Mouse (Mus musculus) embryo, embryonic 11.5 days (tissue): ENCODE results near the gene P2ry4.

ENCODE experiments used
- DNase-seq: peaks from one replicate; pipeline ENCODE4 v3.0.0-alpha.2; 2012; ENCODE audit warnings: low read depth, low spot score

P2ry4 gene

DNA sequence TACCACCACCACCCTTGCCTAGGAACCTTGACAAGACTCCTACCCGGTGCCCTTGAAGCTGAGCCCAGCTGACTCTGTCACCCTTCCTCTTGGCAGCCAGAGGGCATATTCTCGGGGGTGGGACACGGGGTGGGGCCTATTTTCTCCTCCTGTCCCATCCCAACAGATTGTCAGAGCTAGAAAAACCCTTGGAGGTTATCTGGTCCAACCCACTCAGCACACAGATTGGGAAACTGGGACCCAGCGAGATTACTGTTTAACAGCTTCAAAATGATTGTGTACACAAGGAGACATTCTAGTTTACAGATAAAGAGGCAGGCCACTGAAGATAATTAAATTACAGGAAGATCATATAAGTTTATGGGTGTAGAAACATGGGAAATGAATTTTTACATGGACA is at the start of gene P2ry4:
P2ry4 (minus strand) TSS at position 79 of the 400 bp plus-strand sequence.
- DNase-seq, result no peak

DNA sequence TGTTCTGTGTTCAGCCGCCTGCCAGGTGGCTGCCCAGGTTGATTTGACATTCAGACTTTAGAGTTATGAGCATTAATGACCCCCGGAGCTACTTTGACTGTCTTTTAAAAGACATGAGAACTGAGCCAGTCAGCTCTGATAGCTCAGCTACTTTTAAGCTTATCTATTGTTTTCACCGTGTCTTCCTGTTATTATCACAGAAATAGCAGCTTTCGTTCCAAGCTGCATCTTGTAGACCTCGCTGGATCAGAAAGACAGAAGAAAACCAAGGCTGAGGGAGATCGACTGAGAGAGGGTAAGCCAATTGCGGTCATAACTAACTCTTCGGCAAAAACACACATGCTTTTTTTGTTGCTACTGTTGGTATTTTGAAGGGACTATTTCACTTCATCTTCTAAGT is 43.8 kb upstream of the P2ry4 start:
- DNase-seq, result no peak

DNA sequence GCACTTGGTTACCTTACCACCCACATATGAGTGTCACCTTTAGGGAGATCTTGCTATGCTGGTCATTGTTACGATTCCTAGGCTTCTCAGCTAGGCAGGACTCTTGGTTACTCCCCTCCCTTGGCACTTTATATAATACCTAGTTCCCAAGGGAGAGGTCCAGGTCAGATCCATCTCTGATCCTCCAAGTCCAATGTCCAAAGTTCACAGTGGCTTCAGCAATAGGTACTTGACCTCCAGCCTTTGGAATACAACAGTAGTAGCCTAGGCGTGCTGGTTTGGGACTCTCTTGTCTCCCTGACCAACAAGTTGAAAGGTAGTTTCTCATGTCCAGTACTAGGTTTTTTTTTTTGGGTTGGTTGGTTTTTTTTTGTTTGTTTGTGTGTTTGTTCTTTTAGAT is 34.4 kb upstream of the P2ry4 start:
- no peak for DNase-seq

DNA sequence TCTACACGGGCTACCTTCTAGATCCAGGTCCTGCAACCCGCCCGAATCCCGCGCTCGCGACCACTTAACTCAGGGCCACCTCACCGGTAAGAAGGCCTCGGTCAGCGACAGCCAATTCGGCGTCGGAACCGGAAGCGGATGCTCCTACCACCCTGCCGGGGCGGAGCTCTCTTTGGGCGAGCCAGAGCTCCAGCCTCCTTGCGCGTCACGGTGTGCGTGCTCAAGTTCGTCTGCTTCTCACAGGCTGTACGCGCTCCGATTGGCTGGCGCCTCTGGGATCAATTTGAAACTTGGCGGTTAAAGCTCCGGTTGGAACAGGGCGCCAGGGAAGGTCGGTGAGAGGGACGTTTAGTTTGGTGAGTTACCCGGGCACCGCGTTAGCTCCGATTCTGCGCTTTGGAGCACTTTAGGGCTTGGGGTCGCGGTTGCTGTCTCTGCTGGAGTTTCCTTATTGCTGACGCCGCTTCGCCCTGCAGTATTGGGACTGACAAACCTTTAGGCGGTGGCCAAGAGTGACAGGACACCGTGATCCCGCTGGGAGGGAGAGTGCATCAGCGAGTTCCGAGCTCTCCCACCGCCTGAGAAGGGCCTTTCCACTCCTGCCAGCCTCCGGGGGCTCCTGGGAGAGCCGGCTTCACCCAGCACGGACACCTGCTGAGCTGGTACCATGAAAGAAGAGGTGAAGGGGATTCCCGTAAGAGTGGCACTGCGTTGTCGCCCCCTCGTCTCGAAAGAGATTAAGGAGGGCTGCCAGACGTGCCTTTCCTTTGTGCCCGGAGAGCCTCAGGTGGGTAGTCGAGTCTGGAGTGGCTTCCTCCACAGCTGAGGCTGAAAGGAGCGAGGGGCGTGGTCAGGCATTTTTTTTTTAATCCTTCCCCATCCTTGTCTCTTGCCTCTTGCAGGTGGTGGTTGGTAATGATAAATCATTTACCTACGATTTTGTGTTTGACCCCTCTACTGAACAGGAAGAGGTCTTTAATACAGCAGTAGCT is 31.4 kb upstream of the P2ry4 start, which contains the start of gene Pdzd11:
Pdzd11 (minus strand) TSS at position 767 of the 992 bp plus-strand sequence.
- DNase-seq, result peak; percentile 85

DNA sequence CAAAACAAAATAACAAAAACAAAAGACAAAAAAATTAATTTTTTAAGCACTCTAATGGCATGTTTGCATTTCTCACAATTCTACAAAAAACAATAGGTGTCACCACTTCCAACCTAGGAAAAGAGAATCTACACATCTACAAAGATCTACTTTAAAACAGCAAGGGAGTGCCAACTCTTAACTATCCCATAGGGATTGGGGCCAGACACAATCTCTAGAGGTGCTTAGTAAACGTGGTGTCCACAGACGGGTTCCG is 30.8 kb upstream of the P2ry4 start, which contains the start of gene Kif4:
Kif4 (plus strand) TSS at position 192 of the 256 bp plus-strand sequence.
- DNase-seq, result no peak

DNA sequence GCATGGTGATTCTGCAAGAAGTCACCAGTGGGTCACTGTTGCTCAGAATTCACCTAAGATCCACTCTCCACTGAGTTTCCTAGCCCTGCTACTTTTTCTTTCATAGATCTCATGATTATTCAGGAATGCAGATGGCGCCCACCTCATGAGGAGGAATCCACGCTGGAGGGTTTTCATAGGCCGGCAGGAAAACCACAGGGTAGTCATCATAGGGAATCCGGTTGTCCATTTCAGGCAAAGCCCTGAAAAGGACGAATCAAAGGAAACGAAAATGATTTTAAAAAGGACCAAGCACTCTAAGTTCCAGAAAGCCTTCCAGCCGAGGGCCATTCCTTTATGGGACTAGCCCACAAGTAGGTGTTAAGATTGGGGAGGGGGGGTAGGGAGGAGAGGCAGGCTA is 30.5 kb upstream of the P2ry4 start:
- no peak for DNase-seq

DNA sequence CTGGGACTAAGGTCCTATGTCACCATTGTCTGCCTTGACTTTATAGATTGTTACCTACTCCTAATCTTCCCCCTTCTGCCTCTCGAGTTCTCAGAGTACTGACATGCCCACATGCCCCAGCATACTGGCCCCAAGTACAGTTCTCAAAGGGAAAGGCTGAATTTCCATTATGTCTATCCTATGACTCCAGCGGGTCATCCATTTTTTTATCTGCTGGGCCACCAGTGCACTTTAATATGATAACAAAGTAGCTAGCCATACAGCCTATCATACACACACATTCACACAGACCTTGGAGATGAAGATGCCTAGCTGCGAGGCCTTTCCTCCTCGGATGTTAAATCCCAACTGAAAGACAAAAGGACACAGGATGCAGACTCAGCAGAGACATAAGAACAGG is 29.6 kb upstream of the P2ry4 start:
- DNase-seq, result no peak

DNA sequence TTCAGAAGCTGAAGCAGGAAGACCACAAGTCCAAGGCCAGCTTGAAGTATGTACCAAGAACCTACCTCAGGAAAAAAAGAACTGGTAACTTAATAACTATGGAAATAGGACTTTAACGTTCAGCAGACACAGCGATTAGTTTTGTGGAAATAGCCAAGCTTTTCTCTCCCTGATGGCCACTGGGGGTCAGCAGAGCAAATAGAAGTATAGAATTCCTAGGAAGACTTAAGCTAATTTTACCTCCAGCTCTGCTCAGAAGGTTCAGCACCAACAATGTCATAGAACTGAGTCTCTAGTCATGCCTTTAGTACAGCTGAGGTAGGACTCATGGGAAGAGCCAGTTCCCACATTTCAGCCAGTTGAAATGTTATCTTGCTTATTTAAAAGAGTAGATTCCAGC is 26.7 kb upstream of the P2ry4 start:
- DNase-seq, result no peak

DNA sequence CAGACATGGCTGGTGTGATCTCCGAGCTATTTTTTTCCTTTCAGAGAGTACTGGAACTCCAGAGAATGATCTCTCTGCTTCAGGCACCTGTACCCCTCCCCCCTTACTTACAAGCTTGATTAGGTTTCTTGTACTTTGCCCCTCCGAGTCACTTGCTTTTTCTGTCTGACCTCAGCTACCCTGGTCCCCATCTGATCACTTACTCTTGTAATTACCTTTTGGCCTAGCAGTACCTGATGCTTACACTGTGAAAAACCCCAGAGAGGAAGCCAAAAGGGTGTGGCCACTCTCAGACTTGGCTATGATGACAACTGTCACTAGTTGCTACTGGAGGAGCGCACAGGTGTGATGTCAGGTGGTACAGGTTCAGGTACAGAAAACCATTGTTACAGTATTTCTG is 23.8 kb upstream of the P2ry4 start:
- DNase-seq, result no peak

DNA sequence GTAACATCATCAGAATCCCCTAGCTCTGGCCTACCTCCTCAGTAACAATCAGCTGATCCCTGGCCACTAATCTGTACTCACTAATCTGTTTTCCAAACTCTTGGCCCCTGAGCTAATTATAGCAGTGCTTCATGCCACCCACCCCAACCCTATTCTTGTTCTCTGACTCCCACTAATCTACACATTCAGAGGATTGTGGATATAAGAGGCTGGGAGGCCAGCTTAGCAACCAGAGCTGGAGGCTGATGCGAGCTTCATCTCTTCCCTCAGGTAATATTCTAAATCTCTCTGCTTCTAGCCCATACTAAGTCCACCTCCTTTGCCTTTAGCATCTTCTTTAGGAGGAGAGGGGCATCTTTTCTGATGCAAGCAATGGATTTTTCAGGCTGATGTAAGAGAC is 10.6 kb upstream of the P2ry4 start, which contains the start of gene Arr3:
Arr3 (plus strand) TSS at position 184 of the 400 bp plus-strand sequence.
- DNase-seq, result no peak

DNA sequence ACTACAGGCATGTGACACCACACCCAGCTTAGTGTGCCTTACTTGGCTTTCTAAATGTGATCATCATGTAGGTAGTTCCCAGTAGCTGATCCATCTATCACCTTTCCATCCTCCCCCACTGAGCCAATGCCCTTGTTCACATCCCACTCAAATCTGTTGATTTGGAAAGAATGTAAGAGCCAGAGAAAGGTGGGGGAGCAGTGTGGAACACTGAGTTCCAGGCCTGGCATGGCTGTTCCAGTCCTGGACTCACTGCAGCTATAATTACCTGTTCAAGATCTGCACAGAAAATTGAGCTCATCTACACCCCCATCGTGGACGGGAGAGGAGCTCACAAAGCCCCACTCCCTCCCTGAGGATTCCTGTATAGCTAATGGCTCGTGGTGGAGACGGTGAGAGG is 5.1 kb upstream of the P2ry4 start:
- no peak for DNase-seq

DNA sequence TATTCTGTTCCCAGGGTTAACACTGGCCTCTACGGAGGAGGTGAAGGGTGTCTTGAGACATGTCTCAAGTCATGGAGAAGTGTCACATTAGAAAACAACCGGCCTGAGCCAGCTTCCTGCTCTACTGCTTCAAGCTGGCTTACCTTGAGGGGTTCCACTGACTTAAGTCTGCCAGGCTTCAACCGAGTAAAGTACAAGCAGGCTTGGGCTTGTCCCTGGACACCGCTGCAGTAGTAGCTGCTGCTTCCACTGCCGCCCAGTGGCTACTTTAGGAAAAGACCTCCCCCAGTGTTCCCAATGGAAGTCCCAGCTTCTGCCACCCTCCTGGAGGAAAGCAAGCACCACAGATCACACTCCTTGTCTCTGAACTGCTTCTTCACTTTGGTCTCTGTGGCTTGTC is 2.8 kb upstream of the P2ry4 start:
- DNase-seq, result peak; percentile 5

DNA sequence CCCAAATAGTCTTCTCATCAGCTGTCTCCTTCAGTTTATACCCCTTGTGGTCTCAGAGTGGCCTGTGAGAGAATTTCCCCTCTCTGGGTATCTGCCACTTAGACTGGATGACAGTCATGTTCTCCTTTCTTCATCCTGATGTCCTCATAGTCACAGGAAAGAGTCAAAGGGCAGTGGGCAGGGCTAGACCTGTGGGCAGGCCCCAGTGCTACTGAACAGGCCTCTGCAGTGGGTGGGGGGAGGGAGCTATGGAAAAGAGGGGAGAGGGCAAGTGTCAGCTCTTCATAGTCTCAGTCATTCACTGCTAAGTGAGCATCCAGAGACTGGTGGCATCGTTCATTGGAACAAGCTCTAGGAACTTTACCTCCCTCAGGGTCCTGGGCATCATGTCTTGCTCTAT is 22.7 kb downstream of the P2ry4 start, which contains the start of gene Awat1:
Awat1 (plus strand) TSS at position 301 of the 400 bp plus-strand sequence.
- DNase-seq, result no peak

DNA sequence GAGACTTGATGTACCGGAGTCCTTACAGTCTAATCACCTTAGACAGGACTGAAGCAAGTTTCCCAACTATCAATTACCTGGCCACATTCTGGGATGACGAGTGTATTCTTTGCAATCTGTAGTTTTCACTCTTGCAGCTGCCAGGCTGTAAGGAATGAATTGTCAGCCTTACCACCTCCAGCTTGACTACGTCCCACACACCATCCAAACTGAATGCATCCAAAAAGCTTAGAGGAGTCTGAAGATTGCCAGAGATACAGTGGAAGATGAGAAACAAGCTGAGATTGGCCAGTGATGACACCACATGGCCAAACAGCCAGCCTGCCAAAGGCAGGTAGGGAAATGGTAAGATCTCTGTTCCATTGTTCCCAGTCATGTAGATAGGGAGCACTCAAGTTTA is 29.0 kb downstream of the P2ry4 start:
- no peak for DNase-seq

DNA sequence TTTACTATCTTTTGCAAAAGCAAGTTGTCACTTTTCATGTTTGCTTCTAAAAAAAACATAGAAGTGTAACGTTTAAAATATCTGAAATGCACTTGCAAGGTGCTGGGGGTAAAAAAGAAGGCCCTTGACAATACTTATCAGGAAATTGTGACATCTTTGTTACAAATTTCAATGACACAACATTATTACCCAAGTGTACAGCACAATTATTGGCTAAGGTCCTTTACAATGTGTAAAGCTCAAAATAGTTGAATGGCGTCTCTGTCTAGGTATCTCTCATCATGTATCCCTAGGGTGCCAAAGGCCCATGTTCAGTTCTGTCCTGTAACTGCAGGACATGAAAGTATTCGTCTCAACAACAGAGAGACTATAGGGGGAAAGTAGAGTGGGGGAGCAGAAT is 38.6 kb downstream of the P2ry4 start:
- DNase-seq, result no peak
